Mouse (Mus musculus) erythroblast, embryonic 14.5 days (primary cell): ENCODE results near the gene Specc1. TPM values are rescaled to one million over a fixed set of nuclear protein-coding genes. Genes with fewer than 3 reads are reported as not detected.
A peak's percentile ranks its signal among the peaks of the same experiment; 100 is the strongest.

Source experiments
- H3K27me3 ChIP-seq: 2 replicates; pipeline ENCODE4 v1.6.1; 2012; ENCODE audit warnings: inconsistent platforms; ENCODE audit not compliant: control insufficient read depth
- H3K36me3 ChIP-seq: 2 replicates; pipeline ENCODE4 v1.6.1; 2012; ENCODE audit warnings: mild to moderate bottlenecking, inconsistent platforms; ENCODE audit not compliant: control insufficient read depth
- H3K4me1 ChIP-seq: 2 replicates; pipeline ENCODE4 v1.6.1; 2012; ENCODE audit warnings: inconsistent platforms; ENCODE audit not compliant: control insufficient read depth
- H3K4me3 ChIP-seq: replicated peaks from 2 replicates; pipeline ENCODE3; 2012; ENCODE audit warnings: moderate library complexity, mild to moderate bottlenecking, inconsistent platforms
- H3K9me3 ChIP-seq: 2 replicates; pipeline ENCODE4 v1.6.1; 2012; ENCODE audit warnings: low read length, inconsistent platforms, mixed read lengths; ENCODE audit not compliant: control insufficient read depth
- GATA1 ChIP-seq: IDR thresholded peaks from 2 replicates; pipeline ENCODE4 v1.6.1; 2012; ENCODE audit warnings: low read length, inconsistent platforms, mixed read lengths
- TAL1 ChIP-seq: IDR thresholded peaks from 3 replicates; pipeline ENCODE4 v1.6.1; 2012; ENCODE audit warnings: low read length, inconsistent platforms, mixed read lengths
- polyA plus RNA-seq: library from polyadenylated mRNA; stranded (reverse); fragments of >175 nt; gene quantifications from 2 replicates; pipeline ENCODE4 v1.2.3, GENCODE M21; 2012

The Specc1 gene
- 12.5 and 15.5 TPM in 2 replicates for polyA plus RNA-seq

DNA sequence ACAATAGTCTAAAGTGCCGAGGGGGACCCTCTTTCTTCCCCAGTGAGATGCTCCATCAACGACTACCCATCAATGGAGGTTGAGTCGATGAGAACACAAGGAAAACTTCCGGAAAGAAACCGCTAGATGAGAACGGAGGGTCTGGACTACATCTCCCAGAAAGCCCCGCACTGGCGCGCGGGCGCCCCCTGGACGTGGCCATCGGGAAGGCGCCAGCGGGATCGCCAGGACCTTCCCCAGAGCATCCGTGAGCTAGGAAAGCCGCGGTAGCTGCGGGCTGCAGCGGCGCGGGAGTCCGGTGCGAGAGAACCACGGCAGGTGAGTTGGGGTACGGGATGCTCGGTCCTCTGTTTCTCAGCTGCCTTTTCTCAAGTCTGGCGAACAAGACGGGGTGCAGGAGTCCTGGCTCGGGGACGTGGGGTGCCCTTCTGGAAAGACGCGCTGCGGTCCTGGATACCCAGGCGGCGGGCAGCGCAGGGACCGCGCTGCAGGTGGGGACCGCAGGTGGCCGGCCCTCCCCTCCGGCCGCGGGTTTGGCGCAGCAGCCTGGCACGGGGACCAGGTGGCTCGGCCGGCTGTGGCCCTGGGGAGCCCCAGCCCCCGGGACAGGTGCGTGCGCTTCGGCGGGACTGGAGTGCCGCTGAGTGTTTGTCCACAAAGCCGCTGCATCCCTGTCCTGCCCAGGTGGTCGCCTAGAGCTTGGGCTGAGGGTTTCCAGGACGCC lies at the start of gene Specc1:
Specc1 (plus strand) TSS at position 192 of the 724 bp plus-strand sequence.
- Histone ChIP-seq H3K36me3 (peaks cover 32% of the 10 kb centered on the region), H3K4me1 (peaks cover 66% of the 10 kb centered on the region), H3K27me3 (peaks cover 4% of the 10 kb centered on the region; the same call in 1 of the 2 replicates), H3K9me3 (peaks cover 6% of the 10 kb centered on the region), H3K4me3 (peak within 1 kb of the TSS; percentile 95)
- TF ChIP-seq TAL1 (no peak), GATA1 (no peak)

DNA sequence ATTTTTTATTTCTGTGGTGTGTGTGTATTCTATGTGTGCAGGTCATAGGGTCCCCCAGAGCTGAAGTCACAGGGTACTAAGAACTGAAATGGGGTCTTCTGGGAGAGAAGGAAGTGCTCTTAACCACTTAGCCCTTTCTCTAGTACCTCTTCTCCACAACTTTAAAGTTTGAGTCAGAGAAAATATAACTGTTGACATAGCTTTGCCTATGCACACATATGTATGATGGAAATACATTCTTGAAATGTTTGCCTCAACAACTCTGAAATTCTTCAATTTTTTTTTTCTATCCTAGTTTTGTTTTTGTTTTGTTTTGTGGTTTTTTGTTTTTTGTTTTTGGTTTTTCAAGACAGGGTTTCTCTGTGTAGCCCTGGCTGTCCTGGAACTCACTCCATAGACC lies 48.2 kb upstream of the Specc1 start:
- Histone ChIP-seq H3K9me3 (no peaks in the 10 kb centered on the region), H3K36me3 (peaks cover 88% of the 10 kb centered on the region), H3K4me3 (no peak overlapping the region), H3K27me3 (no peaks in the 10 kb centered on the region), H3K4me1 (no peaks in the 10 kb centered on the region)
- TF ChIP-seq TAL1 (no peak), GATA1 (no peak)

DNA sequence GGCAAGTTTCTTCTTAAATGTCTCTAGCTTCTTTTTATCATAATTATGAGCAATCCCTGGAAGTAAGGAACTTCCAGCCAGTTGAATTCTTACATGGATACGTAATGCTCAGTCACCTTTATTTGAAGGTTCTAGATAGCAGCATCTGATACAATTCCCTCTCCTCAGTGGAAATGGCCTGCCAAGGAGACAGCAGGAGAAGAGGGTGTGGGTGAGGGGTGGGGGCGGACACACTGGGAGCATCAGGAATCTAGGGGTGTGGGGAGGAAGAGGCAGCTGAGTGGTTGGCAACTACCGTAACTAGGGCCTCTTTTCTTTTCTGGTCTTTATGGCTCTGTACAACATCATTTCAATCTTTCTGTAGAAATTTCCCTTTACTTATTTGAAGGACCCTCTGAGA lies 36.9 kb upstream of the Specc1 start:
- Histone ChIP-seq H3K9me3 (no peaks in the 10 kb centered on the region), H3K4me1 (peaks cover 4% of the 10 kb centered on the region), H3K27me3 (no peaks in the 10 kb centered on the region), H3K36me3 (peaks cover 59% of the 10 kb centered on the region), H3K4me3 (no peak overlapping the region)
- TF ChIP-seq TAL1 (no peak), GATA1 (no peak)

DNA sequence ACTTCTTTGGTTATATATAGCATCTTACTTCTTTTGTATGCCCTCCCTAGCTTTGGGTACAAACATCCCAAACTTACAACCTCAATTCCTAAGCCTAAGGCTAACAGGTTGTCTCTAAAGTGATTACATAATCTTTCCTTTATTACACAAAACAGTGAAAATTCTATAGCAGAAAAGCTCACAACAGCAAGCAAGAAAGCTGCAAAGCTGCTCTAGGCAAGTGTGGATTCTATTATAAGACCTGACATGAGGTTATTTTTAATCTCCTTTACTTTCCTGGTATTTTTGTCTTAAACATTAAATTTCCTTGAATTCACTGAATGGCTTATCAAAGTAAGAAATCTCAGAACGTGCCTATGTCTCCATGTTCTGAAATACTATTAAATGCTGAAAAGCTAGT lies 33.3 kb upstream of the Specc1 start:
- Histone ChIP-seq H3K9me3 (no peaks in the 10 kb centered on the region), H3K27me3 (no peaks in the 10 kb centered on the region), H3K4me3 (no peak overlapping the region), H3K4me1 (peaks cover 15% of the 10 kb centered on the region), H3K36me3 (peaks cover 55% of the 10 kb centered on the region)
- TF ChIP-seq TAL1 (no peak), GATA1 (no peak)

DNA sequence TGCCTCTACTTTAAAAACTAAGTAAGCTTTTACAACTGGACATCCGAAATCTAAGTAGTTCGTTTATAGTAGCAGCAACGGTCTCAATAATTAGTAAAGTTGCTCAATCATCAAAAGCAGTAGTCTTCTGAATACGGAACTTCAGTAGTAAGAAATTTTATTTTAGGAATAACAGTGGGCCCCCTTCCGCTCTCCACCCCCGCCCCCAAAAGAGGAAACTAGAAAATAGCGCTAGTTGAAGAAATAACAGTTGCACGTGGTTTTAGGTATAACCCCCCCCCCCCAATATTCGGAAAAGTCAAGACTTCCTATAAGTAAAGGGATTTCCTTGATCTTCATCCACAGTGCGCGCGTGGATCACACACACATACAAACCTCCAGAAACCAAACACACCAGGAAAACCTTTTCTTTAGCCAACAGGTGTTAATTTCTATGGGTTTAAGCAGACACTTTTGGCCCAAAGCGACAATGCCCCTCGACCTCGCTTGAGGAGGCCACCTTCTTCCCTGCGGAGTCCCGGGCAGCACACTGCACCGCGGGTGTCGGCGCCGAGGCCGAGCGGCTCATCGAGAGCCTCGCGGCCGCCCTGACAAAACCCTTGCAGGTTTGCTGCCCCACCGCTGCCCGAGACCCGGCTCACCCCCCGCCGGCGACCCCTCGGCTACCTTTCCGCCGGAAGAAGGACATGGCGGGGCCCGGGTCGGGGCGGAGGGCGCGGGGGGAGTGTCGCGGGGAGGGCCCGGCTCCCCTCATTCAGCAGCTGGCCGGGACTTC lies 27.1 kb upstream of the Specc1 start:
- no peak for TF ChIP-seq TAL1
- no peak for TF ChIP-seq GATA1

DNA sequence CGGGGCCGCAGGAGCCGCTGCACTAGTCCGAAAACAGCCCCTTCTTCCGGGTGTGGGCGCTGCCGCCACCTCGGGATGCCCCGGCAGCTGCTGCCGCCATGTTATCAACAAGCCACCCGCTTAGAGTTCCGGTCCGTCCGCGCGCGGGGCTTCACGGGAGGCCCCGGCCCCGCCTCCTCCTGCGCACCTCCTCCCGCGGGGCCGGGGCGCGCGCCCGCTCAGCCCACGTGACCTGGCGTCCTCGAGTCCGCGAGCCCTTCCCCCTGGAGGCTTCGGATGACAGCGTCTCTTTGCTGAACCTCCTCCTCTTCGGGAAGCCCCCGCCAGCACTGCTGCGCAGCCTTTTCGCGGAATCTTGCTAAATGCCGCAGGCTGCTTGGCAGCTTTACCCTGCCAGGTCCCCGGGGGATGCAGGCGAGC lies 26.5 kb upstream of the Specc1 start, which contains the start of gene Akap10:
Akap10 (minus strand) TSS at position 155 of the 420 bp plus-strand sequence.
- Histone ChIP-seq H3K4me1 (peaks cover 38% of the 10 kb centered on the region), H3K9me3 (no peaks in the 10 kb centered on the region), H3K27me3 (no peaks in the 10 kb centered on the region), H3K36me3 (peaks cover 19% of the 10 kb centered on the region), H3K4me3 (peak within 1 kb of the TSS; percentile 97)
- TF ChIP-seq GATA1 (no peak), TAL1 (no peak)

More for the DNA sequence above, 27.1 kb upstream of the Specc1 start:
- Histone ChIP-seq H3K27me3 (no peaks in the 10 kb centered on the region), H3K4me1 (peaks cover 38% of the 10 kb centered on the region), H3K36me3 (peaks cover 21% of the 10 kb centered on the region), H3K9me3 (no peaks in the 10 kb centered on the region), H3K4me3 (peak overlapping the region; percentile 97)

DNA sequence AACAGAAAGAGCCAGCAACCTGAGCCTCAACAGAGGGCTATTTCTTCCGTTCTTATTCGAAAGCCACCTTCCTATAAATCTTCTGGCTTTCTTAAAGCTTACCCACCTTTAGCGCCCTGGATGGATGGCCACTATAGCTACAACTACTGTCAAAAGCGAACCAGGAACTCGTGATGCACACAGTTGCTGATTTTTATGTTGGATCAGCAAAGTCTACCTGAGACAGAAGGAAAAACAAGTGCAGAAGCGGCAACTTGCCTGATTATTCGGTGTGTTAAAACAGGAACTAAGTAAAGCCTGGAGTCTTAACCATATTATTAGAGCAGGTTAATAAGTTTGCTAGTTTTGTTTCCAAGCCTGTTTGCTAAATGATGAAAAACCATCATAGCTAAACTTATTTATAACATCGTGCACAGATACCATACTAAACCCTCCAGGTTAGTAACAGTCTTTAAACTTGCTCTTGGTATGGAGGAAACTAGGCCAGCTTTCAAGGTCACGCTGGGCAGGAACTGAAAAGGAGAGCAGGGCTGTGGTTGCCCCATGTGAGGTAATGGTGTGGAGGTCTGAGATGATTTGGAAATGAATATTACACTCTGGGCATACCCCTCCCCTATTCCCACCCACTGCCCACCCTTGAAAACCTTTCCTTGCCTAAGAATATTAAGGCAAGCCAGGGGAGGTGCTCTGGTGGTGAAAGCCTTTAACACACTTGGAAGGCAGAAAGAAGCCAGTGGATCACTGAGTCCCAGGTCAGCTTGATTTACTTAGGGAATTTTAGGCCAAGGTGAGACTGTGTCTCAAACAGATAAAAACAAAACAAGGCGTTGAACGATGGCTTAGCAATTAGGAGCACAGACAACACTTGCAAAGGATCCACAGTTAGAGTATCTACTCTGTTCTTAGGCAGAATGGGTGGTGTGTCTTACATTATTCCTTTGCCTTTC lies 25.6 kb upstream of the Specc1 start:
- no peaks in the 10 kb centered on the region for H3K27me3 ChIP-seq
- peak overlapping the region; percentile 97 for H3K4me3 ChIP-seq
- TF ChIP-seq TAL1 (no peak), GATA1 (no peak)
- H3K9me3 ChIP-seq: no peaks in the 10 kb centered on the region
- H3K4me1 ChIP-seq: peaks cover 36% of the 10 kb centered on the region
- peaks cover 13% of the 10 kb centered on the region for H3K36me3 ChIP-seq

DNA sequence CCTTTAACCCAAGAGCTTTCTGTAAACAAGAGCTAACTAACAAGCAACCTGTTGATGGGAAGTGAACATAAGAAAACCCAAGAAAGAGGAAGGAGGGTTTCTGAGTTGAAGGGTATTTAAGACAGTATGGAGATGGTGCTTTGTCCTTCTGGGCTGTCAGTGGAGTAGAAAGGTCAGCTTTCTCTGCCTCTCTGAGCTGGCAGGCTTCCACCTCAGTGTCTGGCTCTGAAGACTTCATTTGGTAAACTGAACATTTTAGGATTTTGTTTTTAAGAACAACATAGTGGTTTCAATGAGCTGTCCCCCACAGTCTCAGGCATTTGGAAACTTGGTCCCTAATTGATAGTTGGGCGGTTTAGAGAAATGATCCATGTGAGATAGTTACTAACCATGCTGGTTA lies 18.8 kb upstream of the Specc1 start:
- H3K4me3 ChIP-seq: no peak overlapping the region
- TF ChIP-seq GATA1 (no peak), TAL1 (no peak)
- no peaks in the 10 kb centered on the region for H3K4me1 ChIP-seq
- H3K36me3 ChIP-seq: no peaks in the 10 kb centered on the region
- no peaks in the 10 kb centered on the region for H3K9me3 ChIP-seq
- H3K27me3 ChIP-seq: peaks cover 2% of the 10 kb centered on the region
